Mouse (Mus musculus) ovary, postnatal 36 days (tissue): ENCODE measurements around the gene Tuba4a.

Experiments used
- DNase-seq: peaks from one replicate; pipeline ENCODE4 v3.0.0; 2022; ENCODE audit warnings: low spot score, mixed read lengths

Gene Tuba4a

DNA sequence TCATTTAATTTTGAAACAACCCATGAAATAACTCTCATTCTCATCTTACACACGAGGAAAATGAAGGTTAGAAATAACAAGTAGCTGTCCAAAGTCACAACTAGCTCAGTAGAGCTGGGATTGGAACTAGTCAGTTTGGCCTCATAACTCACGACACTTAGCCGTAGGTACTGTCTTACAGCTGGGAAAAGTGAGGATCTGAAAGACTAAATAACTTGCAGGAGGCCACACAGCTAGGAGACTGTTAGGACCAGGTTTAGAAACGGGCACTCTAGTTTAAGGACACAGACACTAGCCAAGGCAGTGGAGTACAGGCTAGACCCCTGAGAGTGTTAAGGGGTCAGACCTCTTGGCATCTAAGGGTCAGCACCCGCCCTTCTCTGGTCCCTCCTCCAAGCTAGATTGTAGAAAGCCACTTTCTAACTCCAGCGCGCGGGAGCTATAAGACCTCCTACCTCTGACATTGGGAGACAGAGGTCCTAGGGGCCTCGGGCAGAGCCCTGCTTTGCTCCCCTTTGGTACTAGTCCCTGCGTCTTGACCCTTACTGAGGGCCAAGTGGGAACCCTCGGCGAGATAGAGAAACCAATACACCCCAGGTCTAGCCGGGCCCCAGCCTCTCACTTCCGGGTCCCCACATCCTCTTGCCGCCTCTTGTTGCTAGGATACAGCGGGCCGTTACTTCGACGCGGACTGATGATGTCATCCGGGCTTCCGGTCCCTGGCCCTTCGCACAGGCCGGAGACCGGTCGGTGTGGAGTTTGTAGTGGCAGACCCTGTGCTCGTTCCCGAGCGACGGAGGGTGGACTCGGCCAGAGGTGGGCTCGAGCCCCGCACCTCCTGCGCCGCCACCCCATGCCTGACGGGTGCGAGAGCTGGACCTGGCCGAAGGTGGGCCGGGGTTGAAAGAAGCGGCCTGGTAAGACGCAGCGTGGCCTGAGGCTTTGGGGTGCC lies 9.3 kb downstream of the Tuba4a start, which contains the start of the genes Glb1l and Stk16:
Gene Glb1l (minus strand): TSS at position 678 of the 952 bp plus-strand sequence.
Gene Stk16 (plus strand): TSS at position 703 of the 952 bp plus-strand sequence.
- peak; percentile 93 for DNase-seq

- DNase-seq = peak; percentile 49
Measured at GRCm38 (mm10) chr1:75208967-75209678, 10.5 kb downstream of the Tuba4a start.

DNA sequence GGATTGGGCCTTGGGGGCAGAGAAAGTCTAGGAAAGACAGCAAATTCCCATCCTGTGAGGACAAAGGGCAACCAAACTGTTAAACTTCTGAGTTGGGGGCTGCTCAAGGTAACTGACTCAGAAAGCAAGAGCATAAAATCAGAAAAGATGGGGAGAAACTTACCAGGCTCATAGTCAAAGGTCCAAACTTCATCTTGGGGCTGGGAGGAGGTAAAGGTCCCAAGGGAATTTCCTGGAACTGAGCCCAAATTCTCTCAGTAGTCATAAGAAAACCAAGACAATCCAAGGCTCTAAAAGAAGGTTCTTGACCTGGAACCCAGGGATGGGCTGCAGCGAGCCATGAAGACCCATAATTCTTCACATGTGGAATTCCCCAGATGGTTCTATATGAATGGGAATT lies 18.4 kb downstream of the Tuba4a start:
- DNase-seq = no peak

GRCm38 (mm10) chr1:75192452-75192851 lies 27.2 kb downstream of the Tuba4a start:
- DNase-seq = peak; percentile 57

DNA sequence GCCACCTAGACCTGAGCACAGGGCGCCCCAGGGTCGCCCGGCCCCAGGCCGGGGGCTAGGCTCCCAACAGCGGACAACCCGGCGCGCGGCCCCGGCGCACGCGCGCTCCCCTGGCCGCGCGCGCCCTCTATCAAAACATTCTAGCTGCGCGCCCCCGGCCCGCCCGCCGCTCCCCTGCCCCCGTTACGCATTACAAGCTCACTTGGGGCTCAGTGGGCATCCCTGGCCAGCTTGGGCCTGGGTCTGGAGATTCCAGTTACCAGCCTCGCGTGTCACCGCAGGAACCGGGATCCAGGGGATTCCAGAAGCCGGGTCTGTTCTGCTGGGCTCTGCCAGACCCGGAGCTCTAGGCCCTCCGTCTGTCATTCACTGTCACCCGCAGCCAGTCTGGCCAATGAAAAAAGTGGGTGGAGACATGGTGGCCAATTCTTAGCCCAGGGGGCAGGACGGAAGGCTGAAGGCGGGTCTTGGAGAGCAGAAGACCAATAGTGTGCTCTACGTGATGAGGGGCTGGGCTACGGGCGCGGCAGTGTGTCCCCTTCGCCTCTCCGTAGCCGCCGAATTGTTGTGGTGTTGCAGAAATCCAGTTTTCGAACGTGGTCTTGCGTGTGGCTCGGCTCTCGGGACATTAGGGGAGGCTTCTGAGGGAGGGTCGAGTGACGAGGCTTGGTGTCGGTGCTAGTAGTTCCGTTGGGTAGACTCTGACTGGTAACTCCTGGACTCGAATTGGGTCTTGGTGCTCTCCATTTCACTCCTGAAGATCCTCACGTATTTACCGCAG lies 27.9 kb downstream of the Tuba4a start, which contains the start of the genes Ankzf1 and Atg9a:
Gene Ankzf1 (plus strand): TSS at position 530 of the 781 bp plus-strand sequence.
Gene Atg9a (minus strand): TSS at position 575 of the 781 bp plus-strand sequence.
- DNase-seq = peak; percentile 91

DNA sequence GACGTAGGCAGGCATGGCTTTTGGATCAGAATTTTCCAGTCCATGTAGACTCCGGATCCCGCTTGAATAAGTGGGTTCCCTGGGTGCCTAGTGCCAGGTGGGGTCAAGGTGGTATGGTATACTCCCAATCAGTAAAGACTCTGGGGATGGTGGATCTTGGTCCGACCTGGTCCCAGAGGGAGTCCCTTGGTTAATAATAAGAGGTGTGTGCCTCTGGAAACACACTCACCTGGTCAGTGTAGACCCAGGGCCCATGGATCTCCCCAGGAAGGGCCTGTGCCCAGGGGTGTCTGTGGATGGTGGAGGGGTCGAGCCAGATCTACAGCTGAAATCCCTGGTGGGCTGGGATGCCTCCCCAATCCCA lies 28.4 kb downstream of the Tuba4a start:
- no peak for DNase-seq

- no peak for DNase-seq
Measured at GRCm38 (mm10) chr1:75190577-75190976, 29.1 kb downstream of the Tuba4a start.

DNA sequence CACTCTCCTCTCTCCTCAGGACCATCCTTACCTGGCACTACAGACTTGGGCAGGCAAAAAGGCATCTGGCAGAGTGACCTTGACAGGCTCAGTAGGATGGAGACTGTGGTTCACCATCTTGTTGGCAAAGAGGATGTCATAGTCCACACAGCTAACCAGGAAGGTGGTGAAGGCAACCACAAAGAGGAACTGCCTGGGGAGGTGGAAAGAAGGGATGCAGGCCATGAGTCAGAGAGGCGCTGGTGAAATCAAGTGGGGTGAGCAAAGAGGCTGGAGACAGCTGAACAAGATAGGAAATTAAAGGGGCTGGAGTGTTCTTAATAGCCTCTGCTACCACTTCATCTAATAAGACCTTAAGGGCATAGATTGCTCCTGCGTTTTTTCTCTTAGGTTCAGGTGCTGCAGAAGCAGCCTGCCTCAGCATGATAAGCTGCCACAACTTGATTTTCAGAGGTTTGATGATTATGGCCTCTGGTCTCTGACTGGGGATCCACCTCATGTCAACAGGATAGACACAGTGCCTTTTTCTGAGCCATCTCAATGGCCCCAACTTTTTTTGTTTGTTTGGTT lies 31.7 kb downstream of the Tuba4a start:
- no peak for DNase-seq

DNA sequence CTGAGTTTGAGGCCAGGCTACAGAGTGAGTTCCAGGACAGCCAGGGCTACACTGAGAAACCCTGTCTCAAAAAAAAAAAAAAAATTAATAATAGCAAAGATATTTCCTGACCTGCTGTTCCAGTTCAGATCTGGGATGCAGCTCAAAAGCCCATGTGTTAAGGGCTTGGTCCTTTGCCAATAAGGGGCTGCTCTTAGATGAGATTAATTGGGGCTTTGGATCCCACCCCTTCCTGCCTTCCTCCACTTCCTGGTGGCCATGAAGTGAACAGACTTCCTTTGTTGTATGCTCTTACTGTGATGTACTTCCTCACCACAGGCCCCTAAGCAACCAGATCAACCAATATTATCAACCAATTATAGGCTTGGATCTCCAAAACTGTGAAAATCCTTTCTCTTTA lies 32.5 kb downstream of the Tuba4a start:
- no peak for DNase-seq

- DNase-seq = no peak
Measured at GRCm38 (mm10) chr1:75185495-75185894, 34.2 kb downstream of the Tuba4a start.

GRCm38 (mm10) chr1:75182160-75182559 lies 37.5 kb downstream of the Tuba4a start:
- no peak for DNase-seq

DNA sequence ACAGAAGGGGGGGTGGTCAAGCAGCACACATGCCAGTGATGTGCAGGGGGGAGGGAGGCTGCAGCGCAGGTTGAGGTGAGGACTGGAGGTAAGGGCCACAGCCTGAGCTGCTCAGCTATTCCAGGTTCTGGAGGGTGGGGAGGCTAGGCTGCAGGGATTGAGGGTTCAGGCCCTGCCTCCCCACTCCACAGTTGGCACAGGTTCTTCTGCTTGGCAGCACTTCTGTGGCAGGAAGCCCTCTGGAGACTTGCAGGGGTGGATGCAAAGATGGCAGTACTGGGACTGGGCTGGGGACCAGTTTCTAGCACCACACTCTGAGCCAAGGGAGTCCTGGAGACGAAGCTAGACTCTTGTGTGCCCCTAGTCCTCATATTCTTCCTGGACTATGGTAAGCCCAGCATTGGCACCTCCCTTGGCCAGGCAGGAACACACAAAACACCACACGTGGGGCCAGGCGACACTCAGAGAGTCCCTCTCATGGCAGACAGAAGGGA lies 38.2 kb downstream of the Tuba4a start:
- no peak for DNase-seq

DNA sequence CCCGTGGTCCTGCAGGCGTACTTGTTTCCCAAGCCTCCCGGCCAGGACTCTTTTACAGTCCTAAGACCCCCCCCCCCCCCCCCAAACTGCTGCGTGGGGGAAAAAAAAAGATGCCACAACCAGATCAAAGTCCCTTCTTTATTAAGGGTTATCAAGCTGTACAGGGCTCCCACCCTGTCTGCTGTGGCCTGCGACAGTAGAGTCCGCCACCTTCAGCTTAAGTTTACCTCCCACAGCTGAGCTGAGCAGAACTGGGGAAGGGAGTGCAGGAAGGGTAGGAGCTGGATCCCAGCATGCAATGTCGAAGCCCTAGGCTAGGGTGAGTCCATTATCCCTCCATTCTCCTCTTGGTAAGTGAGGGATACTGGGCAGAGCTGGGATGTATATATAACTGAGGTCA lies 38.9 kb downstream of the Tuba4a start:
- no peak for DNase-seq

GRCm38 (mm10) chr1:75180105-75180590 lies 39.5 kb downstream of the Tuba4a start, which contains the start of gene Abcb6:
Gene Abcb6, minus strand, starts transcription at chr1:75180392.
- peak; percentile 85 for DNase-seq

GRCm38 (mm10) chr1:75179334-75180104 lies 40.1 kb downstream of the Tuba4a start:
- DNase-seq = peak; percentile 38

GRCm38 (mm10) chr1:75168472-75169464 lies 50.9 kb downstream of the Tuba4a start, which contains the start of gene Zfand2b:
Gene Zfand2b, plus strand, starts transcription at chr1:75168646.
- peak; percentile 97 for DNase-seq

- no peak for DNase-seq
Measured at GRCm38 (mm10) chr1:75168093-75168471, 51.6 kb downstream of the Tuba4a start.
